ENCODE assay signal across 17 mouse cellular contexts in genomic region chr11:84411642-84412018, GRCm38 (mm10).
DNase-seq lines count a peak whose midpoint lies in the region; ATAC-seq and TF ChIP-seq lines count a peak whose summit lies in the region.
"Had no signal": no experiment of that assay in that cellular context is flagged by ENCODE, and none has a peak within 500 bp of the region (broad histone marks: within the 10 kb centered on the region; RNA-seq: fewer than 3 reads in every experiment).

No protein-coding gene starts in this region.

- H3K9me3 ChIP-seq in heart, embryonic 12.5 days (replicated peaks), result peaks cover 3% of the 10 kb centered on the region
- H3K9me3 ChIP-seq in hindbrain, embryonic 15.5 days, result no peaks in the 10 kb centered on the region
- H3K9me3 ChIP-seq in liver, embryonic 15.5 days (replicated peaks), result no peaks in the 10 kb centered on the region
- H3K9me3 ChIP-seq: embryonic facial prominence, embryonic 12.5 days had no signal

- 0 out of 2 replicates have a peak, but pooled peaks cover 3% of the 10 kb centered on the region for H3K27me3 ChIP-seq in heart, embryonic 12.5 days (replicated peaks)
- no peaks in the 10 kb centered on the region for H3K27me3 ChIP-seq in hindbrain, embryonic 15.5 days
- no peaks in the 10 kb centered on the region for H3K27me3 ChIP-seq in liver, embryonic 15.5 days
- H3K27me3 ChIP-seq: embryonic facial prominence, embryonic 12.5 days; limb, embryonic 13.5 days; neural tube, embryonic 12.5 days had no signal

- ATAC-seq in heart, embryonic 12.5 days (ENCODE audit: insufficient number of reproducible peaks, low FRiP score), result peak; percentile 26; the same call in 1 of the 2 replicates
- ATAC-seq in hindbrain, embryonic 15.5 days (ENCODE audit: low FRiP score, low read depth), result 0 out of 2 replicates have a peak, but pooled peaks have one; percentile 24
- peak; percentile 42 for ATAC-seq in liver, embryonic 15.5 days (ENCODE audit: insufficient read depth)
- ATAC-seq: intestine, postnatal 0 days had no signal

- WGBS in heart, embryonic 12.5 days, result 62% methylated on average over 7 of the region's 7 CpGs
- WGBS in hindbrain, embryonic 15.5 days, result 67% methylated on average over 7 of the region's 7 CpGs
- 36% methylated on average over 7 of the region's 7 CpGs for WGBS in liver, embryonic 15.5 days (ENCODE audit: insufficient replicate concordance)

- no peak for DNase-seq in heart, postnatal 4 days
- DNase-seq in ZHBTc4 (ENCODE audit: low read depth, low spot score), result peak; percentile 22
- DNase-seq in left cerebral cortex, adult 2 months (ENCODE audit: extremely low spot score in 1 of 2, low spot score in 2 of 2), result no peak
- no peak for DNase-seq in yolk sac, embryonic 10.5 days (ENCODE audit: low spot score)
- no peak for DNase-seq in kidney, postnatal 14 days
- DNase-seq: cerebellum, adult 18-20 months; kidney, postnatal 25 days; lung, postnatal 14 days; retina, postnatal 1 day; thymus, adult 2 months had no signal

- H3K4me1 ChIP-seq in heart, embryonic 12.5 days (replicated peaks), result peaks cover 32% of the 10 kb centered on the region
- peaks cover 33% of the 10 kb centered on the region for H3K4me1 ChIP-seq in hindbrain, embryonic 15.5 days (replicated peaks)
- H3K4me1 ChIP-seq in liver, embryonic 15.5 days (replicated peaks), result peaks cover 62% of the 10 kb centered on the region

- TF ChIP-seq CTCF in left cerebral cortex, adult 2 months (IDR thresholded peaks at IDR 0.05), result no peak

- no peak overlapping the region for H3K4me3 ChIP-seq in heart, embryonic 12.5 days
- no peak overlapping the region for H3K4me3 ChIP-seq in hindbrain, embryonic 15.5 days
- H3K4me3 ChIP-seq in liver, embryonic 15.5 days (replicated peaks), result no peak overlapping the region
- H3K4me3 ChIP-seq in left cerebral cortex, adult 2 months, result no peak overlapping the region
- H3K4me3 ChIP-seq: embryonic facial prominence, embryonic 12.5 days; limb, embryonic 13.5 days; neural tube, embryonic 12.5 days had no signal

- H3K9ac ChIP-seq in heart, embryonic 12.5 days, result no peak overlapping the region
- no peak overlapping the region for H3K9ac ChIP-seq in hindbrain, embryonic 15.5 days
- peak overlapping the region; percentile 30; the same call in 1 of the 2 replicates for H3K9ac ChIP-seq in liver, embryonic 15.5 days
- H3K9ac ChIP-seq: embryonic facial prominence, embryonic 12.5 days; limb, embryonic 13.5 days; neural tube, embryonic 12.5 days had no signal

- intact Hi-C loops in left cerebral cortex, adult 2 months (cut with DNase I), result no loop called here

- H3K27ac ChIP-seq in heart, embryonic 12.5 days (ENCODE audit: poor library complexity, severe bottlenecking), result no peak overlapping the region
- peak overlapping the region; percentile 63 for H3K27ac ChIP-seq in hindbrain, embryonic 15.5 days (replicated peaks)
- peak overlapping the region; percentile 84 for H3K27ac ChIP-seq in liver, embryonic 15.5 days (replicated peaks)
- H3K27ac ChIP-seq in left cerebral cortex, adult 2 months, result no peak overlapping the region
- H3K27ac ChIP-seq: embryonic facial prominence, embryonic 12.5 days; limb, embryonic 13.5 days; neural tube, embryonic 12.5 days had no signal

- H3K36me3 ChIP-seq in heart, embryonic 12.5 days, result no peaks in the 10 kb centered on the region
- no peaks in the 10 kb centered on the region for H3K36me3 ChIP-seq in hindbrain, embryonic 15.5 days
- no peaks in the 10 kb centered on the region for H3K36me3 ChIP-seq in liver, embryonic 15.5 days (replicated peaks)
- H3K36me3 ChIP-seq: embryonic facial prominence, embryonic 12.5 days; limb, embryonic 13.5 days; neural tube, embryonic 12.5 days had no signal

- no peak overlapping the region for H3K4me2 ChIP-seq in heart, embryonic 12.5 days
- H3K4me2 ChIP-seq in hindbrain, embryonic 15.5 days, result no peak overlapping the region
- peak overlapping the region; percentile 39 for H3K4me2 ChIP-seq in liver, embryonic 15.5 days
- H3K4me2 ChIP-seq: embryonic facial prominence, embryonic 12.5 days; limb, embryonic 13.5 days; neural tube, embryonic 12.5 days had no signal

Comparison
In these comparisons a context has a peak if more than half of its experiments do, and no peak if none do; other contexts are left out.
1. H3K27ac ChIP-seq: peak in hindbrain, embryonic 15.5 days (single experiment) and liver, embryonic 15.5 days (single experiment); none in heart, embryonic 12.5 days (single experiment) and left cerebral cortex, adult 2 months (single experiment).
2. Peak in every context shown above with its lines, with median percentiles within 50 percentile points of each other: ATAC-seq.